9 mouse cellular contexts compared by ENCODE assay signal in genomic region chr6:24456097-24456496, GRCm38 (mm10). TPM values are rescaled to one million over a fixed set of nuclear protein-coding genes. Genes with fewer than 3 reads are reported as not detected.
DNase-seq lines count a peak whose midpoint lies in the region; ATAC-seq lines count a peak whose summit lies in the region.
"Had no signal": no experiment of that assay in that cellular context is flagged by ENCODE, and none has a peak within 500 bp of the region (broad histone marks: within the 10 kb centered on the region; RNA-seq: fewer than 3 reads in every experiment).

No protein-coding gene starts in this region.

- no peaks in the 10 kb centered on the region for H3K9me3 ChIP-seq in midbrain, embryonic 11.5 days (ENCODE audit: control insufficient read depth, low read length)
- no peaks in the 10 kb centered on the region for H3K9me3 ChIP-seq in midbrain, embryonic 15.5 days
- H3K9me3 ChIP-seq in embryonic facial prominence, embryonic 11.5 days (replicated peaks; ENCODE audit: control insufficient read depth, low read length), result no peaks in the 10 kb centered on the region
- H3K9me3 ChIP-seq in intestine, embryonic 16.5 days (ENCODE audit: control insufficient read depth, low read length), result no peaks in the 10 kb centered on the region
- H3K9me3 ChIP-seq: embryonic facial prominence, embryonic 13.5 days had no signal

- no peaks in the 10 kb centered on the region for H3K36me3 ChIP-seq in midbrain, embryonic 11.5 days (ENCODE audit: control insufficient read depth, insufficient read depth, low read length)
- no peaks in the 10 kb centered on the region for H3K36me3 ChIP-seq in midbrain, embryonic 15.5 days (replicated peaks)
- no peaks in the 10 kb centered on the region for H3K36me3 ChIP-seq in embryonic facial prominence, embryonic 11.5 days (replicated peaks; ENCODE audit: control insufficient read depth, insufficient read depth, low read depth, low read length)
- H3K36me3 ChIP-seq in intestine, embryonic 16.5 days (ENCODE audit: control insufficient read depth, insufficient read depth, low read length), result no peaks in the 10 kb centered on the region
- H3K36me3 ChIP-seq: embryonic facial prominence, embryonic 13.5 days had no signal

- no peaks in the 10 kb centered on the region for H3K27me3 ChIP-seq in midbrain, embryonic 11.5 days (ENCODE audit: control insufficient read depth, insufficient read depth, low read length)
- H3K27me3 ChIP-seq in midbrain, embryonic 15.5 days (replicated peaks), result no peaks in the 10 kb centered on the region
- no peaks in the 10 kb centered on the region for H3K27me3 ChIP-seq in embryonic facial prominence, embryonic 11.5 days (ENCODE audit: control insufficient read depth, insufficient read depth, low read length)
- no peaks in the 10 kb centered on the region for H3K27me3 ChIP-seq in intestine, embryonic 16.5 days (replicated peaks; ENCODE audit: control insufficient read depth, insufficient read depth, low read length)
- H3K27me3 ChIP-seq: embryonic facial prominence, embryonic 13.5 days had no signal

- intact Hi-C loops in left cerebral cortex, postnatal 25 days (cut with DNase I), result no loop called here

- H3K4me1 ChIP-seq in midbrain, embryonic 11.5 days (ENCODE audit: control insufficient read depth, insufficient read depth, low read length), result no peaks in the 10 kb centered on the region
- H3K4me1 ChIP-seq in midbrain, embryonic 15.5 days, result no peaks in the 10 kb centered on the region
- H3K4me1 ChIP-seq in embryonic facial prominence, embryonic 11.5 days (ENCODE audit: control insufficient read depth, insufficient read depth, low read length), result no peaks in the 10 kb centered on the region
- H3K4me1 ChIP-seq in intestine, embryonic 16.5 days (ENCODE audit: control insufficient read depth, insufficient read depth, low read length), result no peaks in the 10 kb centered on the region
- H3K4me1 ChIP-seq: embryonic facial prominence, embryonic 13.5 days had no signal

- H3K4me3 ChIP-seq in midbrain, embryonic 11.5 days (ENCODE audit: low read depth, low read length), result no peak overlapping the region
- H3K4me3 ChIP-seq in midbrain, embryonic 15.5 days, result no peak overlapping the region
- H3K4me3 ChIP-seq in embryonic facial prominence, embryonic 11.5 days (ENCODE audit: low read depth, low read length), result no peak overlapping the region
- H3K4me3 ChIP-seq in intestine, embryonic 16.5 days (ENCODE audit: low read length), result no peak overlapping the region
- H3K4me3 ChIP-seq: embryonic facial prominence, embryonic 13.5 days had no signal

- ATAC-seq in midbrain, embryonic 11.5 days (ENCODE audit: low FRiP score), result 0 out of 2 replicates have a peak, but pooled peaks have one; percentile 11
- no peak for ATAC-seq in midbrain, embryonic 15.5 days (replicated peaks)
- ATAC-seq in embryonic facial prominence, embryonic 11.5 days (replicated peaks; ENCODE audit: insufficient number of reproducible peaks, low FRiP score, low TSS enrichment, low read depth), result no peak
- ATAC-seq in intestine, embryonic 16.5 days, result peak; percentile 63
- ATAC-seq in erythroblast, adult 5-6 weeks (replicated peaks; ENCODE audit: low FRiP score, poor library complexity, severe bottlenecking), result no peak

- no peak overlapping the region for H3K9ac ChIP-seq in midbrain, embryonic 11.5 days (ENCODE audit: low read length)
- no peak overlapping the region for H3K9ac ChIP-seq in midbrain, embryonic 15.5 days
- H3K9ac ChIP-seq in embryonic facial prominence, embryonic 11.5 days (replicated peaks; ENCODE audit: low read length), result no peak overlapping the region
- no peak overlapping the region for H3K9ac ChIP-seq in intestine, embryonic 16.5 days (ENCODE audit: low read depth, low read length)
- H3K9ac ChIP-seq: embryonic facial prominence, embryonic 13.5 days had no signal

- H3K27ac ChIP-seq in midbrain, embryonic 11.5 days (ENCODE audit: low read depth, low read length), result no peak overlapping the region
- no peak overlapping the region for H3K27ac ChIP-seq in midbrain, embryonic 15.5 days
- no peak overlapping the region for H3K27ac ChIP-seq in embryonic facial prominence, embryonic 11.5 days (replicated peaks; ENCODE audit: low read depth, low read length)
- no peak overlapping the region for H3K27ac ChIP-seq in intestine, embryonic 16.5 days (ENCODE audit: low read length)
- H3K27ac ChIP-seq: embryonic facial prominence, embryonic 13.5 days had no signal

- WGBS in midbrain, embryonic 11.5 days, result 52% methylated on average over 7 of the region's 7 CpGs
- 51% methylated on average over 7 of the region's 7 CpGs for whole genome bisulfite sequencing in midbrain, embryonic 15.5 days
- WGBS in embryonic facial prominence, embryonic 11.5 days, result 43% methylated on average over 7 of the region's 7 CpGs
- WGBS in intestine, embryonic 16.5 days, result 45% methylated on average over 7 of the region's 7 CpGs

- H3K4me2 ChIP-seq in midbrain, embryonic 11.5 days, result no peak overlapping the region
- H3K4me2 ChIP-seq in midbrain, embryonic 15.5 days, result no peak overlapping the region
- H3K4me2 ChIP-seq in embryonic facial prominence, embryonic 11.5 days (ENCODE audit: low read depth, low read length), result no peak overlapping the region
- no peak overlapping the region for H3K4me2 ChIP-seq in intestine, embryonic 16.5 days (ENCODE audit: low read depth, low read length)
- H3K4me2 ChIP-seq: embryonic facial prominence, embryonic 13.5 days had no signal

- no peak for DNase-seq in midbrain, embryonic 11.5 days (ENCODE audit: low spot score, missing footprints)
- DNase-seq in adrenal gland, postnatal 25 days, result peak; percentile 73
- peak; percentile 49 for DNase-seq in embryonic facial prominence, embryonic 11.5 days (ENCODE audit: low spot score)
- peak; percentile 76 to 92 for DNase-seq in left cerebral cortex, postnatal 25 days (ENCODE audit: low spot score in 2 of 2)
- DNase-seq in right cerebral cortex, adult 18-20 months, result peak; percentile 79

RNA-seq across cellular contexts. Expression of gene Iqub, which starts 58.8 kb away (rescaled TPM):
- 0.08 and 0.18 TPM in 2 replicates for polyA plus RNA-seq in midbrain, embryonic 11.5 days (2014; fragmentation: Nextera tagmentation; extraction: Ambion mirVana)
- 1.5 and 2.0 TPM in 2 replicates for polyA plus RNA-seq in midbrain, embryonic 15.5 days (2015; fragmentation: Nextera tagmentation; extraction: Ambion mirVana)
- 0.18 TPM in 1 of 2 replicates, not detected in the other for total RNA-seq in adrenal gland, postnatal 25 days (2021)
- polyA plus RNA-seq in embryonic facial prominence, embryonic 11.5 days (2014; fragmentation: Nextera tagmentation; extraction: Ambion mirVana), result 0.11 and 0.14 TPM in 2 replicates
- polyA plus RNA-seq in intestine, embryonic 16.5 days (2015; fragmentation: Nextera tagmentation; extraction: Ambion mirVana), result 0.04 TPM in 1 of 2 replicates, not detected in the other
- total RNA-seq in left cerebral cortex, postnatal 25 days (2021), result 1 to 10 TPM; 1.7 to 2.0 TPM
- not detected in 2 replicates for total RNA-seq in erythroblast, adult 5-6 weeks (2015; ENCODE audit: low replicate concordance)
- total RNA-seq in erythroblast, adult 5-6 weeks (2017; ENCODE audit: low replicate concordance), result not detected in 2 replicates

Comparison
In these comparisons a context has a peak if more than half of its experiments do, and no peak if none do; other contexts are left out.
1. ATAC-seq: peak in midbrain, embryonic 11.5 days (single experiment) and intestine, embryonic 16.5 days (single experiment); none in midbrain, embryonic 15.5 days (single experiment), embryonic facial prominence, embryonic 11.5 days (single experiment) and erythroblast, adult 5-6 weeks (single experiment).